Mouse (Mus musculus): ENCODE measurements at regions not wholly inside any gene's neighbourhood (a gene's known extent, or its start where the extent isn't known, plus 50 kb on each side); places are given as distances from the start of the nearest gene placed in this dataset.

DNA sequence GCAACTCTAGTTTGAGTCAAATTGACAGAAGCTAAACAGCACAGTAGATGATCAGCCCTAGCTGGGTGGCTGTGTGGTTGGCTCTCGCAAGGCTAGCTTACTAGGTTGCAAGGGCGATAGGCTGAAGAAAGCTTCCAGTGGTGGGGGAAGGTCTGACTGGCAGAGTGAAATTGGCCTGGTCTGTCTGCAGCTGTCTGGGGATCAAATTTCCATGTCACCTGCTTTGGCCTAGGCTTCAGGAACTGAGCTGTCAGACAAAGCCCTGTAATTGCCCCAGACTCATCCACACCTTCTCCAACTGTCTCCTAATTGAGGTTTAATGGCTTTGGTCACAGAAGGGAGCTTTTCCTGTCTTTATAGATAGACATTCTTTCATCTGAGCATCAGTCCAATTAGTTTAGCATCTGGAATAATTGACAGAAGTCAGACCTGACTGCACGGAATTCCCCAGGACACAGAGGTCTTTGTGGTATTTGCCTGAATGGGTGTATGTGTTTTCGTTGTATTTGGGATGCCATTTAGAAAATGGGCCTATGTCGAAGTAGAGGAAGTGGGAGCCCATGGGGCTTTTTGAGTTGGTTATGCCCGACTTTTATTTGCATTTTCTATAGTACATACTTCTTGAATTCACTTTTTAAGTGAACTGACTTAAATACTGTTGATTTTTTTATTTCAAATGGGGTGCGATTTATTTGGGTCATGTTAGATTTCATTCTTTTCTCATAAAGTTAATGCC lies 348.2 kb downstream of the Hlx start:
- ATAC-seq (replicated peaks in 1 of 2; ENCODE audit: insufficient read depth in 1 of 2, low FRiP score in 2 of 2, low TSS enrichment in 1 of 2, low read depth in 1 of 2, poor library complexity in 2 of 2, severe bottlenecking in 2 of 2), result no peak

DNA sequence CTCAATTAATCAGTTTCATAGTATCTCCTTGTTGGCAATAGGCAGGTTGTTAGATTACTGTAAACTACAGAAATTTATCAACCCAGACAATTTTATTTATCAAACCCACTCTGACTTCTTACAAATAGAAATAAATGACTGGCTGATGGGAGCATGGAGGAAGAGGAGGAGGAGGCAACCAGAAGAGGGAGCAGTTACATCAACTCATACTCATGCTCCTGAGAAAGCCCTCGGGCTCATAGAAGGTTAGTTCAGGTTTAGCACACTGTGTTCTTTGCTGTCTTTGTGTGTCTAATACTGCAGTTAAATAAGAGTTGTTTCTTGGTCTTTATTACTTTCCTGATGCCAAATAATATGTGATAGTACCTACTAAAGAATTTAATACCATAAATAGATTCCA lies 344.6 kb upstream of the 1700056E22Rik start:
- no peak for ATAC-seq (replicated peaks in 1 of 2; ENCODE audit: insufficient read depth in 1 of 2, low FRiP score in 2 of 2, low TSS enrichment in 1 of 2, low read depth in 1 of 2, poor library complexity in 2 of 2, severe bottlenecking in 2 of 2)

DNA sequence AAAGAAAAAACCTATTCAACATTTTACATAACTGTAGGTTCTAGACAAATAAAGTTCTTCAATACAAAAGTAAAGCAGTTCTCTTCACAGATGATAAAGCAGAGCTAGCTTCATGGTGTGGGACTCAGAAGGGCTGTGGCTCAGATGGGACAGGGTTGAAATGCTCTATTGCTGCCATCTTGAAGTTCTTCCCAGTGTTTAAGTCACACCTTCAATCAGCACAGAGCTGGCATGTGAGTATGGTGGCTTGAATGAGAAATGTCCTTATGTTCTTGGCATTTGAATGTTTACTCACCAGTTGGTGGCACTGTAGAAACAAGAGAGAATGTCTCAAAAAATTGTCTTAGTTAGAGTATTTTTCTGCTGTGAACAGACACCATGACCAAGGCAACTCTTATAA lies 330.9 kb upstream of the 1700056E22Rik start:
- no peak for ATAC-seq (replicated peaks in 1 of 2; ENCODE audit: insufficient read depth in 1 of 2, low FRiP score in 2 of 2, low TSS enrichment in 1 of 2, low read depth in 1 of 2, poor library complexity in 2 of 2, severe bottlenecking in 2 of 2)

DNA sequence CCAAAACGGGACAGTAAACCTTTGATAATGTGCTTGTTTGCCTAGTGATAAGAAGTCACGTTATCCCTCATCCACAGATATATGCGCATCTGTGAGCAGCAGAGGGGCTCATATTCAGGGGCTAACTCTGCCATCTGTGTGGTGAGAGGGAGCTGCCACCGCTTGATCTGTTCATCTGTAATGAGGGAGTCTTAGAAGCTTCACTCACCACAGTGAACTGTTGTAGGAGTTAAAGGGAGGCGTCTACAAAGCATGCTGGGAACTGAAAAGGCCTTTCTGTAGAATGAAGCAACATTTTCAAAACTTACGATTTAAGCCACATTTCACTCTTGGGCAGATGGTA lies 324.1 kb upstream of the 1700056E22Rik start:
- ATAC-seq (replicated peaks in 1 of 2; ENCODE audit: insufficient read depth in 1 of 2, low FRiP score in 2 of 2, low TSS enrichment in 1 of 2, low read depth in 1 of 2, poor library complexity in 2 of 2, severe bottlenecking in 2 of 2), result no peak

DNA sequence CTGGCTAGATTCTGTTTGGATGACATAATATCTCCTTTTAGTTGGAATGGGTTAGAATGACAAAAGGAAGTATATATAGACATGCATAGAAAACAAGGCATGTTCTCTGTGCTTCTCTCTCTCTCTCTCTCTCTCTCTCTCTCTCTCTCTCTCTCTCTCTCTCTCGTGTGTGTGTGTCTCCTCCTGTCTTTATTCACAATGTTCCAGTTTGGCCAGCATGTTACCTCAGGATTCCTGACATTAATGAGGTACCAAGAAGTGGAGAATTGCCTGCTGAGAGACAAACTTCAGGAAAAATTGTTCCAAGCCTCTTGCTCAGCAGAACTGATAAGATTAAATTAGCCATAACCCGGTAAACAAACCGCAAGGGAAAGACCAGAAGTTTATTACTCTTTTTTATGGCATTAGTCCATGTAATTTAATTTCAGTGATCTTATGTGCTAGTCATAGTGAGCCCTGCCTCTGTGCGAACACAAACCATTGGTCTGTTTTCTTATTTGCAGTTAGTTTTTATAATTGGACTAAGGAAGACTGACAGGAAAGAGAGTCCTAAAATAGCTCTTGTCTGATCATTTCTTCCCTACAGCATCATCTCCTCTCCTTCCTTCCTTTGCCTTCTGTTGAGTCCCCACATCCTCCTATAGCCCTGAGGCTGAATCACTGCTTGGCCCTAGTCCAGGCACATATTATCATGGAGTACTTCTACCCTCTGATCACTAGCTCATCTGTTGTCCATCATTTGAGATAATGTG lies 323.5 kb upstream of the 1700056E22Rik start:
- no peak for ATAC-seq (replicated peaks in 1 of 2; ENCODE audit: insufficient read depth in 1 of 2, low FRiP score in 2 of 2, low TSS enrichment in 1 of 2, low read depth in 1 of 2, poor library complexity in 2 of 2, severe bottlenecking in 2 of 2)

DNA sequence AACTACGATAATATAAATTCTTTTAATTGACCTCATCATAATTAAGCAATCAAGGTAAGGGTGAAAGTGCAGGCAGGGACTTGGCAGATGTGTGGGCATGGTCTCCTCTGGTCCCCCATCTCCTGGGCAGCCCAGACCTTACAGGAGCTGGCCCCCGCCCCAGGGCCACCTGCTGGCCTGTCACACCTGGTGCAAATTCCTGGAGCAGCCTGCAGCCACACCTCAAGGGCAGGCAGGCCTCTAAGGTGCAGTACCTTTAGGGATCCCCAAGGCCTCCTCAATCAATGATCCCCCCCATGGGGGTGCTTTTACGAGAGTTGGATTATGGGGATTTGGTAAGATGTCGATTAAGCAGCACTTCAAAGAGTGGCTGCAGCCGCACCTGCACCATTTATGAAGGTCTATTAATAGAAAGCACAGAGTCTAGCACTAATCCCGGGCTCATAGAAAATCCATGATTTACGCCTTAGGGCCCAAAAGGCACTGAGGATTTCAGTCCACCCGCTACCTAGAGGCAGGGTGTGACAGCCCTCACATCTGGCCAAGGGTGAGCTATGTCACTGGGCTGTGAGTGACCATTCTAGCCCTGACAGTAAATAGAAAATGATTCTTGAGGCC lies 319.8 kb upstream of the 1700056E22Rik start:
- no peak for ATAC-seq (replicated peaks in 1 of 2; ENCODE audit: insufficient read depth in 1 of 2, low FRiP score in 2 of 2, low TSS enrichment in 1 of 2, low read depth in 1 of 2, poor library complexity in 2 of 2, severe bottlenecking in 2 of 2)

DNA sequence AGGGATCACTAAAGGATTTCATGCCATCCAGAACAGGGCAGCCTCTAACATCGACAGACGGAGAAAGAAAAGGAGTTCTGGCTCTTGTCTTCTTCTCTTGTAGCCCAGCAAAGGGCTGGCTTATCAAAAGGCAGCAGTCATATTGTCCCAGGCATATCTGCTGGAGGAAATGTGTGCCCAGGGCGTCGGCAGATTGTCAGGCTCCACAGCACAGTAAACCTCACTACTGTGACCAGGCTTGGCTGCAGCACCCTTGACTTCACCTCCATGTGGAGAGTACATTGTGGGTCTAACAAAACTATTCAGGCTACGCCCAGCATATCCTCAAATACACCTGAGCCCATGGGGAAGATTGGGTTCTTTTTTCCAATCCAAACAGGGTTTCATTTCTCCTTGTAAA lies 317.7 kb upstream of the 1700056E22Rik start:
- no peak for ATAC-seq (replicated peaks in 1 of 2; ENCODE audit: insufficient read depth in 1 of 2, low FRiP score in 2 of 2, low TSS enrichment in 1 of 2, low read depth in 1 of 2, poor library complexity in 2 of 2, severe bottlenecking in 2 of 2)

DNA sequence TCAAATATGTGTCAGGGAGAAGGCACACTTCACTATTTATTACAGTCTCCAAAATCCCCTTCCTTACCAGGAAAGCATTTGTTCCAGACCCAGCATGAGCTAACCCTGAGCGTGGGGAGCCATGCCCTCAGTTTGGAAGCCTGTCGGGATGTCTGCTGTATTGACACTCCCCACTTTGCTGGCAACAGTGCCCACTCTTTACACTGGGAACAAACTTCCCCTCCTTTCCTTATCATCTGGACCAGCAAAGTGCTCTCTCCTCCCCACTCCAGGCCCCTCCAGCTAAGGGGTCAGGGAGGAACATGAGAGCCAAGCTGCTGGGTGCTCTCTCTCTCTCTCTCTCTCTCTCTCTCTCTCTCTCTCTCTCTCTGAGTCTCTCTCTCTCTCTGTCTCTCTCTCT lies 310.7 kb upstream of the 1700056E22Rik start:
- no peak for ATAC-seq (replicated peaks in 1 of 2; ENCODE audit: insufficient read depth in 1 of 2, low FRiP score in 2 of 2, low TSS enrichment in 1 of 2, low read depth in 1 of 2, poor library complexity in 2 of 2, severe bottlenecking in 2 of 2)

DNA sequence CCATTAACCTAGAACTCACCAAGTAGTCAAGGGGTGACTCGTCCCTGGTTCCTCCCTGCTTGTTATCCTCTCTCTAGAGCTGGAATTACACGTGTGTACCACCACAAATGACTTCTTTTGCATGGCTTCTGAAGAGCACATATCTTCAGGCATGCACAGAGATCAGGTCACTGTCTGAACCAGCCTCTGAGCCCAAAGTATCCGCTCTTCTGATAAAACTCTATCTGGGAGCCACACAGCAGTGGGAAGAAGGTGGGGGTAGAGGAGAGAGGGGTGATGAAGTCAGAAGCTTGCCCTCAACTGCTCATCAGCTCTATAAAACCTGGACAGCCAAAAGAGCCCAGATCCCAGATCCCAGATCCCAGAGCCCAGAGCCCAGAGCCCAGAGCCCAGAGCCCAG lies 301.9 kb upstream of the 1700056E22Rik start:
- no peak for ATAC-seq (replicated peaks in 1 of 2; ENCODE audit: insufficient read depth in 1 of 2, low FRiP score in 2 of 2, low TSS enrichment in 1 of 2, low read depth in 1 of 2, poor library complexity in 2 of 2, severe bottlenecking in 2 of 2)

DNA sequence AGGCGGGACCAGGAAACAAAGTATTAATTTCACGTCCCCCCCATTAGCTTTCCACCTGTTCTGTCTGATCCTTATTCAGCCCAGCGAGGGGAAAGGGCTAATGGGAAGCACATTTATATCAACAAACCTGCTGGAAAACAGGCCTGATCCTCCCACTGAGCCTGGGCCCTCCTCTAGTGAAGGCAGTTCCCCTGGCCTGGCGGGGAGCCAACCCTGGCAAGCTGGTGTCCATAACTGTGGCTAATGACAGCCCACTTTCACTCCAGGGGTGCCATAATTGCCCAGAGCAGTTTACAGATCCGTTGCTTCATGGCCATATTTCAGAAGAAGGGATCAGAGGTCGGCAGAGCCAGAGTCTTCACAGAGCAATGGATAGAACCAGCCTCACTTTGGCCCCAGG lies 301.2 kb upstream of the 1700056E22Rik start:
- no peak for ATAC-seq (replicated peaks in 1 of 2; ENCODE audit: insufficient read depth in 1 of 2, low FRiP score in 2 of 2, low TSS enrichment in 1 of 2, low read depth in 1 of 2, poor library complexity in 2 of 2, severe bottlenecking in 2 of 2)

DNA sequence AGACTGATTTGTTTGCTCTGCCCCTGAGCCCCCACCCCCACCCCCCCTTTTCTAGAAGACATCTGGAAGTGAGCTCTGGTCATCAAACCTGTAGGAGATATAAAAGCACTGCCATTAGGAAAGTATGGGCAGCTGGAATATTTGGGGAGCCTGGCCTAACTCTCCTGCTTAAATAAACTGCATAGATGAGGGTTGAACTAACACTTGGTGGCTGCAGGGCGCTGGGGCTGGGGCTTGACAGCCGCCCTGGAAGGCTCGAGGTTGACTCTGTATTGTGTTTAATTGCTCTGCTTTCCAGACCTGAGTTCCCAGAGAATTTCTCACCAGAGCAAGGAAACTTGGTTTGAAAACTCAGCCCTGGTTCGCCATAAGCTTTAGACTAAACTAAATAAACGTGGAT lies 300.7 kb upstream of the 1700056E22Rik start:
- ATAC-seq (replicated peaks in 1 of 2; ENCODE audit: insufficient read depth in 1 of 2, low FRiP score in 2 of 2, low TSS enrichment in 1 of 2, low read depth in 1 of 2, poor library complexity in 2 of 2, severe bottlenecking in 2 of 2), result no peak

DNA sequence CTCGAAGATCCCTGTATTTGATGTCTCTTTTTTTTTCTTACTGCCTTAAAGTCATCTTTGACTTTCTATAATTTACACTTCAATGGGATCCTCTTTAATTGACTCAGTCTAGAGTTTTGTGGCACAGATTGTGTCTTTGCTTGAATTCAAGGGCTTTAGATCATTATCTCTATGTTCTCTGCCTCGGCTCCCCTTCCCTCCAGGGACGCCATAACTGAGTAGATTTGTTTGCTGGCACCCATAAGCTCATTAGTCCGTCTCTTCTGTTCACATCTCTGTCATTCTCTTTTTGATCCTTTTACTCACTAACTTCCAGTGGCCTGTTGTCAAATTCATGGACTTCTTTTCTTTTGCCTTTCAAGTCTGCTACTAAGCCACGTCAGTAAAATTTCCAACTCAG lies 299.0 kb upstream of the 1700056E22Rik start:
- no peak for ATAC-seq (replicated peaks in 1 of 2; ENCODE audit: insufficient read depth in 1 of 2, low FRiP score in 2 of 2, low TSS enrichment in 1 of 2, low read depth in 1 of 2, poor library complexity in 2 of 2, severe bottlenecking in 2 of 2)

DNA sequence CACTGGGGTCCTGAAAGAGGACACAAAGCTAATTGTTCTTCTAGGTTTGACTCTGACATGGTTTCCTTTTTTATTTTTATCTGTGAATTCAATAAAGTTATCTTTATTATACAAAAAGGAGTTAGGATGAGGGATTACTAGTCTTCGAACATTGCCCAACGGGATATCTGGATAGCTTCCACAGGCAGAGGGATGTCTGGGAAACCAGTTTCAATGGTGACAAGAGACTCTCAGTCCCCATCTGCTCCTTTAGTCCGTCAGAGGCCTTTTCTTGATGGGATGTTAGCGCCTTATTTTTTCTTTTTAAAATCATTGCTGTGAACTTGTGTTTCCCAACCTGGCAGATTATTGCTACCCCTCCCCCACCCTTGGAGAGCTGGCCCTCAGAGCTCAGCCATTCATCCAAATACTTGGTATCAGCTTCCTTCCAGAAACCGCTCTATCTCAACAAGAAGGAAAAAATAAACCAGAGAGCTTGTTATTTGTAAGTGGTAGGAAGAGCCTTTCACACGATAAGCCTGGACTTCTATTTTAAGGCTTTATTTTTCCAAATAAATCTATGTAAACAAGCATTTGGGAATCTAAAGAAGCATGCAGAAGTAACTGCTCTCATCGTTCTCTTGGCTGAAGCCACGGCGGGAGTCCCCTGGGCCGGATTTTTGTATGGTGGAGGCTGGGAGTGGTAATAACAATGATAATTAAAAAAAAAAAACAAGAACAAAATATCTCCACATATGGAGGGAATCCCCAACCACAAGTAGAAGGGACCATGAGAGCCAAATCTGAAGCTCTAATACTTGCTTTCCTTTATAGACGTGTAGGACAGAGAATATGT lies 296.6 kb upstream of the 1700056E22Rik start:
- ATAC-seq (replicated peaks in 1 of 2; ENCODE audit: insufficient read depth in 1 of 2, low FRiP score in 2 of 2, low TSS enrichment in 1 of 2, low read depth in 1 of 2, poor library complexity in 2 of 2, severe bottlenecking in 2 of 2), result no peak

DNA sequence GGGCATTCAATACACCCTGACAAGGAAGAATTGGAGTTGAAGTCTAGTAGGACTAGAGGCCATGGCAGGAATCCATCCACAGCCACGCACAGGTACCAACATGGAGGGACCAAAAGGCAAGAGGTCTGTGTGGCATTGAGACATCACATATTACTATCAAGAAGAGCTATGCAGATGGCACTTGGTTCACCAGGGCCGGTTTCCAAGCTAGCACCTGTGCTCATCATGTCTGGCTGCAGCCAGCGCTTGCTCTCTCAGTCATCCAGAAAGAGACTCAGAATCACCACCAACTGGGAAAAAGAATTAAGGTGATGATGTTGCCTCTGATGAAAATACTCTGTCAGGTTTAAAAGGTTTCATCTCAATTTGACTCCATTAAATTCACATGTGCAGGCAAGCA lies 292.1 kb upstream of the 1700056E22Rik start:
- ATAC-seq (replicated peaks in 1 of 2; ENCODE audit: insufficient read depth in 1 of 2, low FRiP score in 2 of 2, low TSS enrichment in 1 of 2, low read depth in 1 of 2, poor library complexity in 2 of 2, severe bottlenecking in 2 of 2), result no peak

DNA sequence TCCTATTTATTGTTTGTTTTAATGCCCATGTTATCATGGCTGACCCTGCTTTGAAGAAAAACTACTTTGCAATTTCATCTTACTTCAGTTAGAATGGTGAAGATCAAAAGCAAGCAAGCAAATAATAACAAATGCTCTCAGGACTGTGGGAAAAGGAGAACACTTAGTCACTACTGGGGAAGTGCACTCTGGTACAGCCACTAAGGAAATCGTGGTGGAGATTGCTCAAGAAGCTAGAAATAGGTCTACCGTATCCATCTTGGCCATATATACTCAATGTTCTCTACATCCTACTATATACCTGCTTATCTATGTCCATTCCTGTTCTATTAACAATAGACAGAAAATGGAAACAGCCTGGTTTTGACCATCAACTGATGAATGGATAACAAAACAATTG lies 290.1 kb upstream of the 1700056E22Rik start:
- ATAC-seq (replicated peaks in 1 of 2; ENCODE audit: insufficient read depth in 1 of 2, low FRiP score in 2 of 2, low TSS enrichment in 1 of 2, low read depth in 1 of 2, poor library complexity in 2 of 2, severe bottlenecking in 2 of 2), result no peak

DNA sequence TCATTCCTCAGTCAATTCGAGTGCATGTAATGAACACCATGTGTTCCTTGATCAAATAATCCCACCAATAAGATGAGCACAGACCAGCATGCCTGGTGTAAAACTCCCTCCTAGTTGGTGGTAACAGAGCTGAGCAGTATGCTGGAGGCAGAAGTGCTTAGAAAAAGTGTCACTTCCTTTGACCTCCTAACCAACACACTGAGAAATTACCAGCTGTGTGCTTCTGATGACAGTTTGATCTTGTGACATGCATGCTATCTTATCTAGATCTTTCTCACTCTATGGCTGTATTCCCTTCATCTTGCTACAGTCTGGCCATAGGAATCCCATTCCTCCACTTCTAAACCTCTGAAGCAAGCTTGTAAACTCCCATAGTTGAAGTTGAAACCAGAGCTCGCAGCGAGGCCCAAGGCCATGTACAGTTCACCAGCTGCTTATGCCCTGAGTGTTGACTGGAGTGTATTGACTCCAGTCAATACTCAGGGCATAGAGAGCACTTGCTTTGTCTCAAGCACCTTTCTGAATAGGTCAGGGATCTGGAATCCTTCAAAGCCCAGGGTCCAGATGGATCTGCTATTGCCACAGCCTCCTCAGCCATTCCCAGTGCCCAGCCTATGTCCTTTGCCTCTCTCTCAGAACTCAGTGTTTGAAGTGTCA lies 286.5 kb upstream of the 1700056E22Rik start:
- ATAC-seq (replicated peaks in 1 of 2; ENCODE audit: insufficient read depth in 1 of 2, low FRiP score in 2 of 2, low TSS enrichment in 1 of 2, low read depth in 1 of 2, poor library complexity in 2 of 2, severe bottlenecking in 2 of 2), result no peak

DNA sequence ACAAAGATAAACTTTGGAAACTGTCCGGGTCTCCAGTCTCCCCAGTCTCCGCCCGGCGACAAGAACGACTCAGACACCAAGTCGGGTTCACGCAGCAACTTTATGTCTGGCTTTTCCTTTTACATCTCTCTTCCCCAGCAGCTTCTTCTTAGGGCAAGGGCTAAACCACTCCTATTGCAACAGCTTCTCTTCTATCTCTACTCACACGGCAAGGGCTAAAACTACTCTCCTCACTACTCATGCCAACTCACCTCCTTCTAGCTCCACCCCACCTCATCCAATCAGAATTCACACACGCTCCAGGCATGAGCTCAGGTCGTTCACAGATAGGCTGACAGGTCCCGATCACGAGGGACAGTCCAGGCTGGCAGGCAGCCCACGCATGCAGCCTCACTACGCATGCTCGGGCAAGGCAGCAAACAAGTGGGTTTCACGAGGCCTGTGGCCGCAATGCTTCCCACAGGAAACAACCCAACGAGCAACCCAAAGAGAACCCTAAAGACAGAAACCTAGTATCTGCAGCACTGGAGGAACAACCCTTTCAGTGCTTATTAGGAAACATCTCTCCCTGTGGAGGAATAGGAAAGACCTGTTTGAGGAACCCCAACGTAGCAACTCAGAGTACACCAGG lies 276.2 kb upstream of the 1700056E22Rik start:
- ATAC-seq (replicated peaks in 1 of 2; ENCODE audit: insufficient read depth in 1 of 2, low FRiP score in 2 of 2, low TSS enrichment in 1 of 2, low read depth in 1 of 2, poor library complexity in 2 of 2, severe bottlenecking in 2 of 2), result no peak; a peak in 1 of 4 replicates
